Mouse (Mus musculus) stomach, postnatal 0 days (tissue): Measurements from ENCODE around the gene Herc1. TPM values are rescaled to one million over a fixed set of nuclear protein-coding genes. Genes with fewer than 3 reads are reported as not detected.

Experiments
- ATAC-seq: fragments of 200-750 bp; cut with Nextera tagmentation; 2 replicates; pipeline ENCODE4 v1.8.0; 2017; ENCODE audit not compliant: low FRiP score, low TSS enrichment
- DNase-seq: peaks from one replicate; pipeline ENCODE4 v3.0.0-alpha.2; 2016; ENCODE audit warnings: low spot score
- H3K27ac ChIP-seq: fragments of 300-500 bp; sonication (generic); replicated peaks from 2 replicates; pipeline ENCODE4 v1.5.1; 2014; ENCODE audit warnings: mild to moderate bottlenecking, control low read depth
- H3K27me3 ChIP-seq: fragments of 300-500 bp; sonication (generic); 2 replicates; pipeline ENCODE4 v1.6.1; 2014; ENCODE audit warnings: low read length; ENCODE audit not compliant: control insufficient read depth, insufficient read depth
- H3K36me3 ChIP-seq: fragments of 300-500 bp; sonication (generic); 2 replicates; pipeline ENCODE4 v1.6.1; 2014; ENCODE audit warnings: low read length, mixed read lengths; ENCODE audit not compliant: control insufficient read depth, insufficient read depth
- H3K4me1 ChIP-seq: fragments of 300-500 bp; sonication (generic); replicated peaks from 2 replicates; pipeline ENCODE4 v1.6.1; 2014; ENCODE audit warnings: antibody characterized with exemption; ENCODE audit not compliant: control insufficient read depth, insufficient read depth
- H3K4me2 ChIP-seq: fragments of 300-500 bp; sonication (generic); replicated peaks from 2 replicates; pipeline ENCODE4 v1.6.1; 2014; ENCODE audit warnings: low read depth, mild to moderate bottlenecking, control low read depth, moderate library complexity
- H3K4me3 ChIP-seq: fragments of 300-500 bp; sonication (generic); 2 replicates; pipeline ENCODE4 v1.5.1; 2014; ENCODE audit warnings: low read depth, low read length, control low read depth
- H3K9ac ChIP-seq: fragments of 300-500 bp; sonication (generic); 2 replicates; pipeline ENCODE4 v1.6.1; 2014; ENCODE audit warnings: mild to moderate bottlenecking, low read length, control low read depth, mixed read lengths
- H3K9me3 ChIP-seq: fragments of 300-500 bp; sonication (generic); 2 replicates; pipeline ENCODE4 v1.6.1; 2016; ENCODE audit warnings: low read length; ENCODE audit not compliant: control insufficient read depth
- CTCF ChIP-seq: IDR thresholded peaks from 2 replicates; pipeline ENCODE4 v1.5.1; 2016; ENCODE audit warnings: antibody characterized with exemption, low read depth, mild to moderate bottlenecking, moderate library complexity
- EP300 ChIP-seq: optimal IDR thresholded peaks from 2 replicates; pipeline ENCODE3; 2016; ENCODE audit warnings: antibody characterized with exemption
- WGBS: fragments of 180-500 bp; shearing (Covaris S2); extraction: QIAGEN DNeasy Blood & Tissue Kit; methylation state at CpG from one replicate; pipeline ENCODE4 v1.1.7; 2014; 5-methylcytosine and 5-hydroxymethylcytosine counted together
- polyA plus RNA-seq: library from polyadenylated mRNA; unstranded; fragments of >200 nt; fragmentation: Nextera tagmentation; extraction: Ambion mirVana; gene quantifications from 2 replicates; pipeline ENCODE4 v1.2.1, GENCODE M21; 2015

The Herc1 gene
- polyA plus RNA-seq, 1 experiment from 2014 or later: 7.7 TPM

GRCm38 (mm10) chr9:66493992-66494391 lies 143.7 kb downstream of the Herc1 start:
- Histone ChIP-seq H3K27ac (no peak overlapping the region), H3K4me3 (no peak overlapping the region), H3K36me3 (peaks cover 27% of the 10 kb centered on the region), H3K27me3 (no peaks in the 10 kb centered on the region), H3K9me3 (no peaks in the 10 kb centered on the region), H3K4me1 (no peaks in the 10 kb centered on the region), H3K9ac (no peak overlapping the region), H3K4me2 (no peak overlapping the region)
- DNase-seq (no peak), ATAC-seq (no peak)
- no peak for TF ChIP-seq CTCF
- no peak for TF ChIP-seq EP300

GRCm38 (mm10) chr9:66501248-66501647 lies 151.0 kb downstream of the Herc1 start:
- H3K36me3 ChIP-seq: peaks cover 21% of the 10 kb centered on the region
- WGBS: 68% methylated on average over 2 of the region's 2 CpGs
- no peak for DNase-seq

GRCm38 (mm10) chr9:66503879-66504411 lies 153.7 kb downstream of the Herc1 start:
- no peak overlapping the region for H3K27ac ChIP-seq
- 70% methylated on average over 4 of the region's 4 CpGs for WGBS
- H3K36me3 ChIP-seq: peaks cover 19% of the 10 kb centered on the region
- peak; percentile 40 for TF ChIP-seq CTCF
- TF ChIP-seq EP300: no peak
- H3K4me1 ChIP-seq: no peaks in the 10 kb centered on the region
- peak; percentile 34 for DNase-seq
- no peak for ATAC-seq
- H3K4me3 ChIP-seq: no peak overlapping the region
- H3K9me3 ChIP-seq: no peaks in the 10 kb centered on the region
- H3K4me2 ChIP-seq: no peak overlapping the region
- H3K9ac ChIP-seq: no peak overlapping the region
- no peaks in the 10 kb centered on the region for H3K27me3 ChIP-seq

More at GRCm38 (mm10) chr9:66501248-66501647, 151.0 kb downstream of the Herc1 start:
- no peak overlapping the region for H3K9ac ChIP-seq
- ATAC-seq: no peak
- no peak overlapping the region for H3K4me3 ChIP-seq
- H3K9me3 ChIP-seq: no peaks in the 10 kb centered on the region
- no peaks in the 10 kb centered on the region for H3K4me1 ChIP-seq
- H3K27me3 ChIP-seq: no peaks in the 10 kb centered on the region
- TF ChIP-seq EP300 (no peak), CTCF (no peak)
- no peak overlapping the region for H3K27ac ChIP-seq
- H3K4me2 ChIP-seq: no peak overlapping the region

- Histone ChIP-seq H3K4me1 (no peaks in the 10 kb centered on the region), H3K9ac (no peak overlapping the region), H3K27ac (no peak overlapping the region), H3K4me2 (no peak overlapping the region), H3K36me3 (peaks cover 22% of the 10 kb centered on the region), H3K9me3 (no peaks in the 10 kb centered on the region), H3K27me3 (no peaks in the 10 kb centered on the region), H3K4me3 (no peak overlapping the region)
- DNase-seq (no peak), ATAC-seq (no peak)
- no peak for TF ChIP-seq EP300
- no peak for TF ChIP-seq CTCF
- WGBS: 92% methylated on average over 13 of the region's 13 CpGs
Observed at GRCm38 (mm10) chr9:66504518-66504917, 154.3 kb downstream of the Herc1 start.

GRCm38 (mm10) chr9:66505141-66505917 lies 155.1 kb downstream of the Herc1 start:
- ATAC-seq: peak; percentile 75
- peak; percentile 50 for DNase-seq
- Histone ChIP-seq H3K36me3 (peaks cover 18% of the 10 kb centered on the region), H3K9ac (no peak overlapping the region), H3K4me1 (no peaks in the 10 kb centered on the region), H3K4me3 (no peak overlapping the region), H3K27me3 (no peaks in the 10 kb centered on the region), H3K4me2 (no peak overlapping the region), H3K27ac (no peak overlapping the region), H3K9me3 (no peaks in the 10 kb centered on the region)
- no peak for TF ChIP-seq CTCF
- no peak for TF ChIP-seq EP300
- WGBS: 69% methylated on average over 9 of the region's 9 CpGs

- no peak overlapping the region for H3K9ac ChIP-seq
- ATAC-seq: no peak
- WGBS: 79% methylated on average over 4 of the region's 4 CpGs
Observed at GRCm38 (mm10) chr9:66506011-66506410, 155.8 kb downstream of the Herc1 start.

More at GRCm38 (mm10) chr9:66506011-66506410, 155.8 kb downstream of the Herc1 start:
- Histone ChIP-seq H3K27me3 (no peaks in the 10 kb centered on the region), H3K4me3 (no peak overlapping the region), H3K4me1 (no peaks in the 10 kb centered on the region; the same call in 1 of the 2 replicates), H3K27ac (no peak overlapping the region), H3K9me3 (no peaks in the 10 kb centered on the region), H3K36me3 (peaks cover 18% of the 10 kb centered on the region), H3K4me2 (no peak overlapping the region)
- no peak for DNase-seq
- TF ChIP-seq CTCF (no peak), EP300 (no peak)
